Mouse (Mus musculus): ENCODE data around the gene Dppa2. TPM values are rescaled to one million over a fixed set of nuclear protein-coding genes. Genes with fewer than 3 reads are reported as not detected.

Gene Dppa2
- polyA plus RNA-seq (2015; fragmentation: Nextera tagmentation; extraction: Ambion mirVana): 0.10 TPM in 1 of 2 replicates, not detected in the other

- 83% methylated on average over 7 of the region's 7 CpGs for WGBS
- no peaks in the 10 kb centered on the region for H3K4me1 ChIP-seq (replicated peaks)
- no peak within 1 kb of the TSS for H3K4me2 ChIP-seq
- H3K36me3 ChIP-seq: no peaks in the 10 kb centered on the region
- no peak for ATAC-seq (ENCODE audit: low FRiP score)
- no peak within 1 kb of the TSS for H3K4me3 ChIP-seq
- H3K9me3 ChIP-seq: no peaks in the 10 kb centered on the region
- H3K27ac ChIP-seq: no peak within 1 kb of the TSS
- no peaks in the 10 kb centered on the region for H3K27me3 ChIP-seq
- no peak within 1 kb of the TSS for H3K9ac ChIP-seq
These were observed at the start of gene Dppa2 for GRCm38 (mm10) chr16:48303509-48303908. Dppa2 (plus strand) TSS chr16:48303908.

- Histone ChIP-seq H3K27me3 (no peaks in the 10 kb centered on the region), H3K4me1 (replicated peaks) (no peaks in the 10 kb centered on the region), H3K4me2 (no peak overlapping the region), H3K9ac (no peak overlapping the region), H3K27ac (no peak overlapping the region), H3K36me3 (no peaks in the 10 kb centered on the region), H3K9me3 (no peaks in the 10 kb centered on the region), H3K4me3 (no peak overlapping the region)
- 94% methylated on average over 5 of the region's 5 CpGs for WGBS
- no peak for ATAC-seq (ENCODE audit: low FRiP score)
These were observed 49.1 kb upstream of the Dppa2 start for GRCm38 (mm10) chr16:48254584-48254983.

- no peak for ATAC-seq (ENCODE audit: low FRiP score)
- no peak overlapping the region for H3K4me3 ChIP-seq
- H3K4me1 ChIP-seq (replicated peaks): no peaks in the 10 kb centered on the region
- H3K27ac ChIP-seq: no peak overlapping the region
- WGBS: 94% methylated on average over 4 of the region's 4 CpGs
- H3K36me3 ChIP-seq: no peaks in the 10 kb centered on the region
- no peaks in the 10 kb centered on the region for H3K9me3 ChIP-seq
- no peaks in the 10 kb centered on the region for H3K27me3 ChIP-seq
- H3K4me2 ChIP-seq: no peak overlapping the region
- H3K9ac ChIP-seq: no peak overlapping the region
These were observed 44.2 kb upstream of the Dppa2 start for GRCm38 (mm10) chr16:48259519-48259918.

GRCm38 (mm10) chr16:48262901-48263300 is 40.8 kb upstream of the Dppa2 start:
- H3K27me3 ChIP-seq: no peaks in the 10 kb centered on the region
- H3K9ac ChIP-seq: no peak overlapping the region
- H3K4me3 ChIP-seq: no peak overlapping the region
- no peak for ATAC-seq (ENCODE audit: low FRiP score)
- no peak overlapping the region for H3K4me2 ChIP-seq
- WGBS: 88% methylated on average over 1 of the region's 1 CpGs
- H3K4me1 ChIP-seq (replicated peaks): no peaks in the 10 kb centered on the region
- H3K27ac ChIP-seq: no peak overlapping the region
- H3K9me3 ChIP-seq: no peaks in the 10 kb centered on the region
- H3K36me3 ChIP-seq: no peaks in the 10 kb centered on the region

GRCm38 (mm10) chr16:48265856-48266255 is 37.9 kb upstream of the Dppa2 start:
- no peaks in the 10 kb centered on the region for H3K27me3 ChIP-seq
- no peak for ATAC-seq (ENCODE audit: low FRiP score)
- H3K9ac ChIP-seq: no peak overlapping the region
- no peaks in the 10 kb centered on the region for H3K9me3 ChIP-seq
- no peaks in the 10 kb centered on the region for H3K36me3 ChIP-seq
- 87% methylated on average over 4 of the region's 4 CpGs for WGBS
- no peak overlapping the region for H3K4me3 ChIP-seq
- H3K4me1 ChIP-seq (replicated peaks): no peaks in the 10 kb centered on the region
- H3K27ac ChIP-seq: no peak overlapping the region
- no peak overlapping the region for H3K4me2 ChIP-seq

GRCm38 (mm10) chr16:48276940-48277339 is 26.8 kb upstream of the Dppa2 start:
- no peak for ATAC-seq (ENCODE audit: low FRiP score)
- Histone ChIP-seq H3K4me2 (no peak overlapping the region), H3K4me3 (no peak overlapping the region), H3K4me1 (replicated peaks) (no peaks in the 10 kb centered on the region), H3K9ac (no peak overlapping the region), H3K36me3 (no peaks in the 10 kb centered on the region), H3K9me3 (no peaks in the 10 kb centered on the region), H3K27ac (no peak overlapping the region), H3K27me3 (no peaks in the 10 kb centered on the region)
- 74% methylated on average over 4 of the region's 4 CpGs for WGBS

GRCm38 (mm10) chr16:48280883-48281282 is 22.8 kb upstream of the Dppa2 start:
- Histone ChIP-seq H3K9me3 (no peaks in the 10 kb centered on the region), H3K4me2 (no peak overlapping the region), H3K36me3 (no peaks in the 10 kb centered on the region), H3K9ac (no peak overlapping the region), H3K27me3 (no peaks in the 10 kb centered on the region), H3K4me1 (replicated peaks) (no peaks in the 10 kb centered on the region), H3K27ac (no peak overlapping the region), H3K4me3 (no peak overlapping the region)
- WGBS: 97% methylated on average over 4 of the region's 4 CpGs
- no peak for ATAC-seq (ENCODE audit: low FRiP score)

GRCm38 (mm10) chr16:48282801-48283200 is 20.9 kb upstream of the Dppa2 start:
- Histone ChIP-seq H3K4me3 (no peak overlapping the region), H3K36me3 (no peaks in the 10 kb centered on the region), H3K4me2 (no peak overlapping the region), H3K9ac (no peak overlapping the region), H3K27ac (no peak overlapping the region), H3K9me3 (no peaks in the 10 kb centered on the region), H3K4me1 (replicated peaks) (no peaks in the 10 kb centered on the region), H3K27me3 (no peaks in the 10 kb centered on the region)
- ATAC-seq (ENCODE audit: low FRiP score): no peak
- WGBS: 52% methylated on average over 1 of the region's 1 CpGs

- H3K4me3 ChIP-seq: no peak within 1 kb of the TSS
- no peaks in the 10 kb centered on the region for H3K9me3 ChIP-seq
- WGBS: 85% methylated on average over 4 of the region's 4 CpGs
These were observed 20.2 kb upstream of the Dppa2 start, which contains the start of gene Dppa4 for GRCm38 (mm10) chr16:48283517-48283916. Dppa4 (plus strand) TSS chr16:48283733.

GRCm38 (mm10) chr16:48285517-48285916 is 18.2 kb upstream of the Dppa2 start:
- Histone ChIP-seq H3K27ac (no peak overlapping the region), H3K4me3 (no peak overlapping the region), H3K27me3 (no peaks in the 10 kb centered on the region), H3K9me3 (no peaks in the 10 kb centered on the region), H3K4me2 (no peak overlapping the region), H3K36me3 (no peaks in the 10 kb centered on the region), H3K9ac (no peak overlapping the region), H3K4me1 (replicated peaks) (no peaks in the 10 kb centered on the region)
- 95% methylated on average over 4 of the region's 4 CpGs for WGBS
- no peak for ATAC-seq (ENCODE audit: low FRiP score)

More at GRCm38 (mm10) chr16:48283517-48283916, 20.2 kb upstream of the Dppa2 start, which contains the start of gene Dppa4:
- H3K4me2 ChIP-seq: no peak within 1 kb of the TSS
- no peak for ATAC-seq (ENCODE audit: low FRiP score)
- no peaks in the 10 kb centered on the region for H3K27me3 ChIP-seq
- H3K36me3 ChIP-seq: no peaks in the 10 kb centered on the region
- no peak within 1 kb of the TSS for H3K9ac ChIP-seq
- H3K27ac ChIP-seq: no peak within 1 kb of the TSS
- no peaks in the 10 kb centered on the region for H3K4me1 ChIP-seq (replicated peaks)

- Histone ChIP-seq H3K36me3 (no peaks in the 10 kb centered on the region), H3K4me3 (no peak overlapping the region), H3K4me2 (no peak overlapping the region), H3K4me1 (replicated peaks) (no peaks in the 10 kb centered on the region), H3K9me3 (no peaks in the 10 kb centered on the region), H3K27ac (no peak overlapping the region), H3K27me3 (no peaks in the 10 kb centered on the region), H3K9ac (no peak overlapping the region)
- WGBS: 87% methylated on average over 14 of the region's 14 CpGs
- ATAC-seq (ENCODE audit: low FRiP score): no peak
These were observed 6.1 kb upstream of the Dppa2 start for GRCm38 (mm10) chr16:48297384-48298136.

- no peak overlapping the region for H3K4me3 ChIP-seq
- no peaks in the 10 kb centered on the region for H3K4me1 ChIP-seq (replicated peaks)
- no peak overlapping the region for H3K27ac ChIP-seq
- H3K9me3 ChIP-seq: no peaks in the 10 kb centered on the region
- no peaks in the 10 kb centered on the region for H3K27me3 ChIP-seq
- no peak overlapping the region for H3K4me2 ChIP-seq
- no peaks in the 10 kb centered on the region for H3K36me3 ChIP-seq
- ATAC-seq (ENCODE audit: low FRiP score): no peak
- no peak overlapping the region for H3K9ac ChIP-seq
- WGBS: 94% methylated on average over 3 of the region's 3 CpGs
These were observed 3.8 kb upstream of the Dppa2 start for GRCm38 (mm10) chr16:48299884-48300283.

GRCm38 (mm10) chr16:48303983-48304382 is 275 bp downstream of the Dppa2 start:
- Histone ChIP-seq H3K27ac (no peak overlapping the region), H3K4me1 (replicated peaks) (no peaks in the 10 kb centered on the region), H3K27me3 (no peaks in the 10 kb centered on the region), H3K4me2 (no peak overlapping the region), H3K9ac (no peak overlapping the region), H3K9me3 (no peaks in the 10 kb centered on the region), H3K36me3 (no peaks in the 10 kb centered on the region), H3K4me3 (no peak overlapping the region)
- 88% methylated on average over 3 of the region's 3 CpGs for WGBS
- no peak for ATAC-seq (ENCODE audit: low FRiP score)
